Mouse (Mus musculus) liver, adult 2 months (tissue): ENCODE data around the gene Sema3a.

ENCODE experiments used
- CTCF ChIP-seq: fragments of 200-500 bp; IDR thresholded peaks from 2 replicates; pipeline ENCODE4 v1.5.1; 2011; ENCODE audit warnings: low read depth, low read length, control low read depth
- POLR2A ChIP-seq: fragments of 200-500 bp; IDR thresholded peaks from 2 replicates; pipeline ENCODE4 v1.6.1; 2011; ENCODE audit warnings: low read length, control low read depth; ENCODE audit not compliant: insufficient read depth; ENCODE audit errors: extremely low read depth

DNA sequence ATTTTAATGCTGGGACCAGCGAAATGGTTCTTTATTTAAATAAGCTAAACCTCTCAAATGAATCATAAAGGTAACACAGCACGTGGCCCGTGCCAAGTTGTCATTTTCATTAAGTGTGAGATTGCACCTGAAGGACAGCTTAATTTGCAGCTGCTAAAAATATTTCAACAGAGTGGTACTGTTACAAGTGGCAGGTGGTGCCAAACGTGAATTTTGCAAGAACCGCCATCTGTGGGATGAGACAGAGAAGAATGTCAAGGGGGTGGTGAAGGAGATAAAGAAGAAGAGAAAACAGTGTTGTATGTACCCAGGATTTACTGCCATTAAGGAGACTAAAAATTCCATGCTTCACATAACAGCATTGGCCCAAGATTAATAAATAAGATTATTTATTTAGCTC lies 423.9 kb downstream of the Sema3a start:
- no peak for TF ChIP-seq CTCF
- no peak for TF ChIP-seq POLR2A
